Mouse (Mus musculus) bone marrow macrophage, adult 2 months (primary cell): Measurements from ENCODE around the gene Prkag1. TPM values are rescaled to one million over a fixed set of nuclear protein-coding genes. Genes with fewer than 3 reads are reported as not detected.

Experiments
- H3K27ac ChIP-seq: 2 replicates; pipeline ENCODE4 v1.5.1; 2012; ENCODE audit warnings: low read depth, low read length; ENCODE audit not compliant: insufficient read depth
- H3K4me1 ChIP-seq: 2 replicates; pipeline ENCODE4 v1.6.1; 2012; ENCODE audit warnings: low read length; ENCODE audit not compliant: control insufficient read depth, insufficient read depth
- H3K4me3 ChIP-seq: 2 replicates; pipeline ENCODE4 v1.5.1; 2012; ENCODE audit warnings: mild to moderate bottlenecking, low read length, moderate library complexity; ENCODE audit not compliant: insufficient read depth
- CTCF ChIP-seq: IDR thresholded peaks from 2 replicates; pipeline ENCODE4 v1.5.1; 2012; ENCODE audit warnings: low read depth, mild to moderate bottlenecking, low read length, moderate library complexity
- POLR2A ChIP-seq: IDR thresholded peaks from 2 replicates; pipeline ENCODE4 v1.6.1; 2012; ENCODE audit warnings: mild to moderate bottlenecking, low read depth, low read length, borderline replicate concordance
- polyA plus RNA-seq: library from polyadenylated mRNA; stranded (reverse); fragments of >200 nt; gene quantifications from 2 replicates; pipeline ENCODE4 v1.2.4, GENCODE M21; 2012; ENCODE audit not compliant: missing spikeins, insufficient read depth, insufficient read length

Gene Prkag1
- polyA plus RNA-seq, 1 experiment = 82.3 TPM

DNA sequence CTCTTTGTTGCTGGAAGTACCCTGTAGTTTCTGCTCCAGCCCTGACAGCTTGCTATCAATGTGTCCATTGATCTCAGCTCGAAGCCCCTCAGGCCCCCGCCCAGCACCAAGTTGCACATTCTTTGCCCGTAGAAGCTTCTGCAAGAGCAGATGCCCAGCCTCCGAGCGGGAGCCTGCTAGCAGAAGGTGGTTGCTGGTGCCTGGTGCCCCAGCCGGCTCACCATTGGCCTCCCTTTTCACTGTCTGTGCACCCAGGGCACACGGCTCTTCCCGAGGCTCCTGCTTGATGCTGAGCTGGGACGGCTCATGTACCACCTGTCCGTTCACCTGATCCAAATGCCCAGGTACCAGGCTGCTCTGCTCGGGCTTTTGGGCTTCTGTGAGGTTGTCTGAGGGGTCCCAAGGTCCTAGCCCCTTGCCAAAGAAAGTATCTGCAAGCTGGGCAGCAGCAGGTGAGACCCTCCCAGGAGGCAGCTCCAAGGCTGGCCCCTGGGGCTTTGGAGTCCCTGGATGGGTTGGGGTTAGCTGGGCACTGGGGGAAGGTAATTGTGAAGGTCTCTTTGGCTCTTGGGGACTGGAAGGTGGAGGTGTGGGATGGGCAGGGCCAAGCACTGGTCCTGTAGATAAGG is 12.4 kb upstream of the Prkag1 start:
- TF ChIP-seq CTCF (no peak), POLR2A (no peak)
- Histone ChIP-seq H3K27ac (no peak overlapping the region), H3K4me1 (no peaks in the 10 kb centered on the region), H3K4me3 (no peak overlapping the region)

DNA sequence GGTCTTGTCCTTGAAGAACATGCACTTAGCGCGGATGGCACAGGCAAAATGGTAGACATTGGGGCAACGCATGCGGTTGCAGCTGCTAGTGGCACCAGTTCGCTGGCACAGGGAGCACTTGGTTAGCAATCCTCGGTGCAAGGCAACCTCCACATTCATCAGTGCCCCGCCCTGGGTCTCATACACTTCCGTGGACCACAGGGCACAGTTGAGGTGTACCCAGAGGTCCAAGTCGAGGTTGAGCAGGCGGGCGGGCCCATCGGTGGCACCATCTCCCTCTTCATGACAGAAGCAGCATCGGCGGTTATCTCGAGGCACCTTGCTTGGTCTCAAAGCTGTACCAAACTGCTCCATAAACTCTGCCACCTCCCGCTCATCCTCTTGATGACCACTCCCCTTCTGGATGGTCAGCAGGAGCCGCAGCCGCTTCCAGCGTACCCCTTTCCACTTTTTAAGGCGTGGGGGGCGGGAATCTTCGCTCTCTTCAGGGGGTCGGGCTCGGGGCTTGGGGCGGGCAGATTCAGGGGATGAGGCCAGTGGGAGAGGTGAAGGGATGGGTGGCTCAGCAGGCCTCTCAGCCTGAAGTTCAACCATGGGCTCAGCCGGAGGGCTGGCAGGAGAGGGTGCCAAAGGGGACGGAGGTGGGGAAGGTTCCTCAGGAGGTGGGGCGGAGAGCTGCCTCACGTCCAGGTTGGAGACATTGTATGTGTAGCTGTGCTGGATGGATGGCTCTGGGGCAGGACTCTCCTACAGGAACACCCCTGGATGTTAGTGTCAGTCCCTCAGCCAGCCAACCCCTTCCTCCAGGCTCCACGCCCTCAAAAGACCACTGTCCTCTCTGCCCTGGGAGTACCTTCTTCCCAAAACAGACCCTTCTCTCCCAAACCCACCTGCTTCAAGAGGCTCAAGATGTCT is 8.6 kb upstream of the Prkag1 start:
- TF ChIP-seq POLR2A (no peak), CTCF (no peak)
- H3K4me3 ChIP-seq = no peak overlapping the region
- no peak overlapping the region for H3K27ac ChIP-seq
- H3K4me1 ChIP-seq = no peaks in the 10 kb centered on the region

- Histone ChIP-seq H3K27ac (no peak overlapping the region), H3K4me1 (no peaks in the 10 kb centered on the region), H3K4me3 (no peak overlapping the region)
- TF ChIP-seq CTCF (no peak), POLR2A (no peak)
Observed at GRCm38 (mm10) chr15:98839161-98839560, 7.8 kb upstream of the Prkag1 start.

DNA sequence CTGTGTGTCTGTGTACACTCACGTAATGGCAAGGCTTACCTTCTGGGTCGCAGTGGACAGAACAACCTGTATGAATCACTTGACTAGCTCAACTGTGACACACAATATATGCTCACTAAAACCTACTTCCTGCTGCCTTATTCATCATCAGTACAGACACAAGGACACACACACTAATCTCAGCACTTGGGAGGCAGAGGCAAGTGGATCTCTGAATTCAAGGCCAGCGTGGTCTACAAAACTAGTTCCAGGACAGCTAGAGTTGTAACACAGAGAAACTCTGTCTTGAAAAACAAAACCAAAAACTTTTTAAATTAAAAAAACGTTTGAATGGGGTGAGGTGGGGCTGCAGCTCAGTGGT is 6.4 kb upstream of the Prkag1 start:
- Histone ChIP-seq H3K4me3 (no peak overlapping the region), H3K4me1 (no peaks in the 10 kb centered on the region; the same call in 1 of the 2 replicates), H3K27ac (no peak overlapping the region)
- TF ChIP-seq CTCF (no peak), POLR2A (no peak)

GRCm38 (mm10) chr15:98837006-98837742 is 5.9 kb upstream of the Prkag1 start:
- Histone ChIP-seq H3K4me1 (peaks cover 4% of the 10 kb centered on the region; the same call in 1 of the 2 replicates), H3K27ac (no peak overlapping the region), H3K4me3 (no peak overlapping the region)
- TF ChIP-seq POLR2A (no peak), CTCF (no peak)

- no peak overlapping the region for H3K27ac ChIP-seq
- TF ChIP-seq POLR2A (no peak), CTCF (no peak)
- peaks cover 6% of the 10 kb centered on the region; the same call in 1 of the 2 replicates for H3K4me1 ChIP-seq
- H3K4me3 ChIP-seq = no peak overlapping the region
Observed at GRCm38 (mm10) chr15:98835291-98835690, 4.0 kb upstream of the Prkag1 start.

GRCm38 (mm10) chr15:98834059-98834458 is 2.7 kb upstream of the Prkag1 start:
- Histone ChIP-seq H3K4me1 (peaks cover 14% of the 10 kb centered on the region; the same call in 1 of the 2 replicates), H3K4me3 (no peak overlapping the region), H3K27ac (no peak overlapping the region)
- no peak for TF ChIP-seq CTCF
- TF ChIP-seq POLR2A = no peak

DNA sequence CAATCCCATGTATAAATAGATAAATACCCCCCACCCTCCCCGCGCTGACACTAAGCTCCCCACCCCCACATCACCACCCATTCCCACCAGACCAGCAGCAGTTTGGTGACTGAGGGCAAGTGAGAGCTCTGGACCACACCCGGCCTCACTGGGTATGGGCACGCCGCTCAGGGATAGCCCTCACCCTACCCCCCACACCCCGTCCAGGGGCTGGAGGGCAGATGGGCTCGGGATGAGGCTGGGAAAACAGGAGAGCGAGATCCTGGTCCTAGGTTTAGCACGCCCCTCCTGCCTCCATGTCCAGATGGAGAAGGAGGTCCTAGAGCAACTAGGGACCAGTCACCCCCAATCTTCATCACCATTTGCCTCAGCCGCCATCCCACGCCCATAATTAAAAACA is 2.0 kb upstream of the Prkag1 start:
- TF ChIP-seq POLR2A = no peak
- peaks cover 15% of the 10 kb centered on the region; the same call in 1 of the 2 replicates for H3K4me1 ChIP-seq

DNA sequence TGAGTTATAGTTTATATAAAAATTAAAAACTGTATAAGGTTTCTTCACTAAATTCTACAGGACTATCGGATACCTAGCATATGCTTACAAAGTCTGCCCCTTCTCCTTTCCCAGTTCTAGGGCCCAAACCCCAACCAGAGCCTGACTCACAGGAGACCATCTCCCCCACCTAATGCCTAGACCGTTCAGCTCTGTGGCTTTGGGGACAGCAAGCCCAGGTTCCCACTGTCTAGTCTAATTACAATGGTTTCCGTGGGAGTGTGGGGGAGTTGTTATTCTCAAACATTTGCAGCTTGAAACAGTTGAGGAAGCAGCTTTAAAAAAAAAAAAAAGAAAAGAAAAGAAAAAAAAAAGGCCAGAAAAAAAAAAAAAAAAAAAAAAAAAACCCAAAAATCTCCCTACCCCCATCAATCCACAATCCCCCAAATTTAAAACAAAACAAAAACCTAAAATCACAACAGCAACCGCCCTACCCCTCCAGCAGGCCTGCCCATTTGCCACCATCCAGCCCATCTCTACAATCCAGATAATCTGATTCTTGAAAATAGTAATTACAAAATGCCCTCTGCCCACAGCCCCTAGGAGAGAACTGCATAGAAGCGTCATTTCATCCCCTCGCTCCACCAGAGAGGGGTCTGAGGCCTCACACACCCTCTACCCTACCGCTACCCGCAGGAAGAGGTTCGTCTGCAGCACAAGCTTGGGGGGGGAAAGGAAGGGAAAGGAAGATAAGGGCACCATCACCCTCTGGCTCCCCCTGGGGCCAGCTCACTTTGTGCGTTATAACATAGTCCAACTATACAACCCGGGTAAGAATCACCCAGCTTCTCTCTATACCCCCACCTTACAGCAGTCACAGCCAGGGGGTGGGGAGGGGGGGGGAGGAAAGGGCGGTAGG is 1.1 kb upstream of the Prkag1 start:
- no peak for TF ChIP-seq POLR2A
- no peak for TF ChIP-seq CTCF
- peak overlapping the region; percentile 30 for H3K4me3 ChIP-seq
- peak overlapping the region; percentile 77 for H3K27ac ChIP-seq
- peaks cover 15% of the 10 kb centered on the region; the same call in 1 of the 2 replicates for H3K4me1 ChIP-seq

More for the DNA sequence above, 2.0 kb upstream of the Prkag1 start:
- Histone ChIP-seq H3K27ac (no peak overlapping the region), H3K4me3 (no peak overlapping the region)
